Mouse (Mus musculus): Measurements from ENCODE around the gene Ddr1. TPM values are rescaled to one million over a fixed set of nuclear protein-coding genes. Genes with fewer than 3 reads are reported as not detected.

Gene Ddr1
- total RNA-seq, 4 experiments from 2014 or later, result 58.3 to 84.6 (median 74.1) TPM

GRCm38 (mm10) chr17:35693906-35694305 lies 10.5 kb downstream of the Ddr1 start:
- DNase-seq (ENCODE audit: low spot score in 2 of 2), result no peak

GRCm38 (mm10) chr17:35692368-35692767 lies 12.1 kb downstream of the Ddr1 start:
- no peak for DNase-seq (ENCODE audit: low spot score in 2 of 2)

GRCm38 (mm10) chr17:35691811-35692210 lies 12.6 kb downstream of the Ddr1 start:
- DNase-seq (ENCODE audit: low spot score in 2 of 2), result no peak

GRCm38 (mm10) chr17:35689936-35690645 lies 14.3 kb downstream of the Ddr1 start:
- DNase-seq (ENCODE audit: low spot score in 2 of 2), result no peak

GRCm38 (mm10) chr17:35688347-35689175 lies 15.9 kb downstream of the Ddr1 start:
- no peak for DNase-seq (ENCODE audit: low spot score in 2 of 2)

GRCm38 (mm10) chr17:35685061-35685460 lies 19.4 kb downstream of the Ddr1 start:
- no peak for DNase-seq (ENCODE audit: low spot score in 2 of 2)

GRCm38 (mm10) chr17:35681986-35682385 lies 22.4 kb downstream of the Ddr1 start:
- DNase-seq (ENCODE audit: low spot score in 2 of 2), result no peak

GRCm38 (mm10) chr17:35680591-35680990 lies 23.8 kb downstream of the Ddr1 start:
- no peak for DNase-seq (ENCODE audit: low spot score in 2 of 2)

GRCm38 (mm10) chr17:35673416-35674035 lies 30.9 kb downstream of the Ddr1 start, which contains the start of gene Gtf2h4:
Gene Gtf2h4, minus strand, starts transcription at chr17:35673739.
- peak; percentile 92 to 93 for DNase-seq (ENCODE audit: low spot score in 2 of 2)

- DNase-seq (ENCODE audit: low spot score in 2 of 2), result no peak
These were observed 31.9 kb downstream of the Ddr1 start for GRCm38 (mm10) chr17:35672527-35672926.

- DNase-seq (ENCODE audit: low spot score in 2 of 2), result no peak
These were observed 32.6 kb downstream of the Ddr1 start for GRCm38 (mm10) chr17:35671846-35672245.

GRCm38 (mm10) chr17:35669731-35670130 lies 34.7 kb downstream of the Ddr1 start:
- no peak for DNase-seq (ENCODE audit: low spot score in 2 of 2)

GRCm38 (mm10) chr17:35667334-35668065 lies 36.9 kb downstream of the Ddr1 start, which contains the start of gene Vars2:
Gene Vars2, minus strand, starts transcription at chr17:35667592.
- DNase-seq (ENCODE audit: low spot score in 2 of 2), result peak; percentile 94 to 98

GRCm38 (mm10) chr17:35666851-35667256 lies 37.6 kb downstream of the Ddr1 start:
- peak in 1 of 2 experiments; percentile 29 for DNase-seq (ENCODE audit: low spot score in 2 of 2)

GRCm38 (mm10) chr17:35665957-35666515 lies 38.4 kb downstream of the Ddr1 start:
- DNase-seq (ENCODE audit: low spot score in 2 of 2), result no peak

GRCm38 (mm10) chr17:35653086-35653485 lies 51.3 kb downstream of the Ddr1 start:
- DNase-seq (ENCODE audit: low spot score in 2 of 2), result no peak

- no peak for DNase-seq (ENCODE audit: low spot score in 2 of 2)
These were observed 55.0 kb downstream of the Ddr1 start for GRCm38 (mm10) chr17:35649429-35649828.

GRCm38 (mm10) chr17:35643609-35644236 lies 60.7 kb downstream of the Ddr1 start, which contains the start of gene Mucl3:
Gene Mucl3, minus strand, starts transcription at chr17:35643695.
- DNase-seq (ENCODE audit: low spot score in 2 of 2), result no peak

GRCm38 (mm10) chr17:35639352-35639751 lies 65.1 kb downstream of the Ddr1 start:
- DNase-seq (ENCODE audit: low spot score in 2 of 2), result no peak

GRCm38 (mm10) chr17:35638475-35639190 lies 65.8 kb downstream of the Ddr1 start:
- peak in 1 of 2 experiments; percentile 51 for DNase-seq (ENCODE audit: low spot score in 2 of 2)

All from layer of hippocampus, adult 8-10 months (tissue).